Mouse (Mus musculus) embryonic facial prominence, embryonic 15.5 days (tissue): Measurements from ENCODE around the gene Barhl2. TPM values are rescaled to one million over a fixed set of nuclear protein-coding genes. Genes with fewer than 3 reads are reported as not detected.

Source experiments
- ATAC-seq: fragments of 200-750 bp; cut with Nextera tagmentation; 2 replicates; pipeline ENCODE4 v1.8.0; 2017; ENCODE audit warnings: low read depth, moderate TSS enrichment; ENCODE audit not compliant: insufficient number of reproducible peaks, low FRiP score, low TSS enrichment
- H3K27ac ChIP-seq: fragments of 300-500 bp; sonication (generic); replicated peaks from 2 replicates; pipeline ENCODE4 v1.5.1; 2015; ENCODE audit warnings: mild to moderate bottlenecking, inconsistent platforms
- H3K27me3 ChIP-seq: fragments of 300-500 bp; sonication (generic); 2 replicates; pipeline ENCODE4 v1.6.1; 2015; ENCODE audit warnings: inconsistent platforms
- H3K36me3 ChIP-seq: fragments of 300-500 bp; sonication (generic); 2 replicates; pipeline ENCODE4 v1.6.1; 2015; ENCODE audit warnings: mild to moderate bottlenecking, inconsistent platforms
- H3K4me1 ChIP-seq: fragments of 300-500 bp; sonication (generic); 2 replicates; pipeline ENCODE4 v1.6.1; 2015; ENCODE audit warnings: inconsistent platforms
- H3K4me2 ChIP-seq: fragments of 300-500 bp; sonication (generic); replicated peaks from 2 replicates; pipeline ENCODE4 v1.6.1; 2015; ENCODE audit warnings: mild to moderate bottlenecking, inconsistent platforms
- H3K4me3 ChIP-seq: fragments of 300-500 bp; sonication (generic); replicated peaks from 2 replicates; pipeline ENCODE4 v1.5.1; 2015; ENCODE audit warnings: mild to moderate bottlenecking, inconsistent platforms
- H3K9ac ChIP-seq: fragments of 300-500 bp; sonication (generic); 2 replicates; pipeline ENCODE4 v1.6.1; 2015; ENCODE audit warnings: inconsistent platforms
- H3K9me3 ChIP-seq: fragments of 300-500 bp; sonication (generic); replicated peaks from 2 replicates; pipeline ENCODE4 v1.6.1; 2016; ENCODE audit warnings: inconsistent platforms
- WGBS: fragments of 180-500 bp; shearing (Covaris S2); methylation state at CpG from one replicate; pipeline ENCODE4 v1.1.7; 2015; 5-methylcytosine and 5-hydroxymethylcytosine counted together
- polyA plus RNA-seq: library from polyadenylated mRNA; unstranded; fragments of >200 nt; fragmentation: Nextera tagmentation; extraction: Ambion mirVana; gene quantifications from 2 replicates; pipeline ENCODE4 v1.2.1, GENCODE M21; 2015

The Barhl2 gene
- not detected in 2 replicates for polyA plus RNA-seq

GRCm38 (mm10) chr5:106457986-106458476 lies at the start of gene Barhl2:
Barhl2 (minus strand) TSS chr5:106458166.
- H3K9ac ChIP-seq: no peak within 1 kb of the TSS
- peaks cover 36% of the 10 kb centered on the region for H3K4me1 ChIP-seq
- whole genome bisulfite sequencing: under 1% methylated on average over 47 of the region's 57 CpGs
- peaks cover 96% of the 10 kb centered on the region for H3K27me3 ChIP-seq
- peak within 1 kb of the TSS; percentile 93 for H3K4me2 ChIP-seq
- peak within 1 kb of the TSS; percentile 50 for H3K4me3 ChIP-seq
- ATAC-seq: no peak
- no peaks in the 10 kb centered on the region for H3K36me3 ChIP-seq
- no peak within 1 kb of the TSS for H3K27ac ChIP-seq
- no peaks in the 10 kb centered on the region for H3K9me3 ChIP-seq

- H3K36me3 ChIP-seq: no peaks in the 10 kb centered on the region
- no peak overlapping the region for H3K27ac ChIP-seq
- H3K9me3 ChIP-seq: no peaks in the 10 kb centered on the region
- ATAC-seq: no peak
- H3K4me3 ChIP-seq: no peak overlapping the region
- no peak overlapping the region for H3K4me2 ChIP-seq
- no peaks in the 10 kb centered on the region for H3K4me1 ChIP-seq
- H3K27me3 ChIP-seq: peaks cover 3% of the 10 kb centered on the region; the same call in 1 of the 2 replicates
- WGBS: 88% methylated on average over 5 of the region's 5 CpGs
- no peak overlapping the region for H3K9ac ChIP-seq
Observed at GRCm38 (mm10) chr5:106506061-106506460, 48.1 kb upstream of the Barhl2 start.

- WGBS: 72% methylated on average over 12 of the region's 12 CpGs
- no peak overlapping the region for H3K4me3 ChIP-seq
- no peaks in the 10 kb centered on the region for H3K36me3 ChIP-seq
- no peak overlapping the region for H3K9ac ChIP-seq
- H3K27me3 ChIP-seq: no peaks in the 10 kb centered on the region
- no peaks in the 10 kb centered on the region for H3K9me3 ChIP-seq
- H3K4me2 ChIP-seq: no peak overlapping the region
- H3K27ac ChIP-seq: no peak overlapping the region
- H3K4me1 ChIP-seq: no peaks in the 10 kb centered on the region
- no peak for ATAC-seq
Observed at GRCm38 (mm10) chr5:106502684-106503545, 44.9 kb upstream of the Barhl2 start.

- Histone ChIP-seq H3K4me3 (no peak overlapping the region), H3K4me2 (no peak overlapping the region), H3K27me3 (no peaks in the 10 kb centered on the region), H3K4me1 (no peaks in the 10 kb centered on the region), H3K9ac (no peak overlapping the region), H3K9me3 (no peaks in the 10 kb centered on the region), H3K36me3 (no peaks in the 10 kb centered on the region), H3K27ac (no peak overlapping the region)
- 81% methylated on average over 7 of the region's 7 CpGs for WGBS
- no peak for ATAC-seq
Observed at GRCm38 (mm10) chr5:106502271-106502670, 44.3 kb upstream of the Barhl2 start.

GRCm38 (mm10) chr5:106491771-106492170 lies 33.8 kb upstream of the Barhl2 start:
- ATAC-seq: no peak
- Histone ChIP-seq H3K4me1 (peaks cover 8% of the 10 kb centered on the region; the same call in 1 of the 2 replicates), H3K4me2 (no peak overlapping the region), H3K27me3 (no peaks in the 10 kb centered on the region; the same call in 1 of the 2 replicates), H3K9me3 (no peaks in the 10 kb centered on the region), H3K36me3 (no peaks in the 10 kb centered on the region), H3K27ac (0 out of 2 replicates have a peak overlapping the region, but pooled peaks have one; percentile 48), H3K9ac (no peak overlapping the region), H3K4me3 (no peak overlapping the region)
- 23% methylated on average over 8 of the region's 8 CpGs for WGBS

- no peak overlapping the region for H3K4me2 ChIP-seq
- 8% methylated on average over 10 of the region's 10 CpGs for WGBS
- H3K4me3 ChIP-seq: no peak overlapping the region
- no peak overlapping the region for H3K9ac ChIP-seq
- H3K9me3 ChIP-seq: no peaks in the 10 kb centered on the region
- H3K27me3 ChIP-seq: peaks cover 72% of the 10 kb centered on the region
- no peaks in the 10 kb centered on the region for H3K36me3 ChIP-seq
- H3K27ac ChIP-seq: no peak overlapping the region
- no peak for ATAC-seq
- H3K4me1 ChIP-seq: peaks cover 9% of the 10 kb centered on the region
Observed at GRCm38 (mm10) chr5:106472105-106472500, 14.1 kb upstream of the Barhl2 start.

GRCm38 (mm10) chr5:106471235-106472104 lies 13.5 kb upstream of the Barhl2 start:
- Histone ChIP-seq H3K9me3 (no peaks in the 10 kb centered on the region), H3K4me3 (no peak overlapping the region), H3K27ac (no peak overlapping the region), H3K27me3 (peaks cover 78% of the 10 kb centered on the region), H3K9ac (no peak overlapping the region), H3K4me2 (no peak overlapping the region), H3K4me1 (peaks cover 9% of the 10 kb centered on the region), H3K36me3 (no peaks in the 10 kb centered on the region)
- WGBS: 13% methylated on average over 13 of the region's 13 CpGs
- ATAC-seq: no peak

- H3K4me1 ChIP-seq: peaks cover 28% of the 10 kb centered on the region
- H3K4me2 ChIP-seq: no peak overlapping the region
- H3K27ac ChIP-seq: no peak overlapping the region
- H3K4me3 ChIP-seq: no peak overlapping the region
- H3K36me3 ChIP-seq: no peaks in the 10 kb centered on the region
- WGBS: 2% methylated on average over 31 of the region's 31 CpGs
- peaks cover 100% of the 10 kb centered on the region for H3K27me3 ChIP-seq
- no peaks in the 10 kb centered on the region for H3K9me3 ChIP-seq
- no peak for ATAC-seq
- no peak overlapping the region for H3K9ac ChIP-seq
Observed at GRCm38 (mm10) chr5:106465129-106465790, 7.3 kb upstream of the Barhl2 start.

- Histone ChIP-seq H3K4me2 (no peak overlapping the region), H3K27me3 (peaks cover 100% of the 10 kb centered on the region), H3K4me1 (peaks cover 27% of the 10 kb centered on the region), H3K9me3 (no peaks in the 10 kb centered on the region), H3K9ac (no peak overlapping the region), H3K36me3 (no peaks in the 10 kb centered on the region), H3K27ac (no peak overlapping the region), H3K4me3 (no peak overlapping the region)
- no peak for ATAC-seq
- 2% methylated on average over 24 of the region's 24 CpGs for WGBS
Observed at GRCm38 (mm10) chr5:106464336-106465128, 6.6 kb upstream of the Barhl2 start.

- H3K4me3 ChIP-seq: no peak overlapping the region
- H3K9me3 ChIP-seq: no peaks in the 10 kb centered on the region
- ATAC-seq: no peak
- no peaks in the 10 kb centered on the region for H3K36me3 ChIP-seq
- peaks cover 100% of the 10 kb centered on the region for H3K27me3 ChIP-seq
- under 1% methylated on average over 25 of the region's 25 CpGs for WGBS
- no peak overlapping the region for H3K27ac ChIP-seq
- H3K4me2 ChIP-seq: no peak overlapping the region
- H3K4me1 ChIP-seq: peaks cover 35% of the 10 kb centered on the region
- no peak overlapping the region for H3K9ac ChIP-seq
Observed at GRCm38 (mm10) chr5:106463661-106464191, 5.8 kb upstream of the Barhl2 start.
